Mouse (Mus musculus): ENCODE measurements around the gene Lefty1. TPM values are rescaled to one million over a fixed set of nuclear protein-coding genes. Genes with fewer than 3 reads are reported as not detected.
"Not testable (repeated sequence)": the region's sequence is repeated elsewhere in the genome, so short reads cannot be mapped to it uniquely, and the experiment has no call there.

The Lefty1 gene
- polyA plus RNA-seq, 1 experiment from 2014 or later, result 0.51 TPM

DNA sequence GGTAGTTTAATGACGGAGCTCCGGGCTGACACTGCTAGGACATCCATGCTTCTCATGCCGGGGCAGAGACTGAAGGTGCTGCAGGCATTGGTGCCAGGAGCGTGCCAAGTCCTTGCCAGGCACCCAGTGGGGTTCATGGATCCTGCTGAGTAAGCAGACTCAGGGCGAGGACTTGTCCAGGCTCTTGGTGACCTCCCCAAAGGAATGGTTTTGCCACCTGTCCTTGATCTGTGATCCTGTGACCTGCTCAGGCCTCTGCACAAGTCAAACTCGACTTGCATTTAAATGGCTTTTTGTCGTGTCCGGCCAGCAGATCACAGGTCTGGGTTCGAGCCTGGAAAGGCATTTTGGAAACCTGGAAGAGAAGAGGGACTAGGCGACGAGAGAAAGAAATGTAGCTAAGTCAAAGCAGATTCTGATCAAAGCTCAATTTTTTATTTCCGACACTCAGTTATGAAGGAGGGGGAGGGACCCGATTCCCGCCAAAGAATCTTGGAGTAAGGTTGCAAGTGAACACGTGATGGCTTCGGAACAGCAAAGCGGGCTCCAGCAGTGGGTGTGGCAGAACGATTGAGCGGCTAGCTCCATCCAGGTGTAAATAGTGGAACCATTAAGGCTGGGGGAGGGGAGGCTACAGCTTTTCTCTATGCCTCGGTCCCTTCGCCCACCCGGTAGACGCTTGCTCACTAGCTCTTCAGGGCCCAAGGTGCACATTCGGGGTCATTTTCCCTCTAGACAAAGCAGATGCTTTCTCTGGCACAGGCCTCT lies 44.8 kb downstream of the Lefty1 start:
- no peaks in the 10 kb centered on the region for H3K36me3 ChIP-seq (ENCODE audit: control insufficient read depth, insufficient read depth, low read length)
- H3K9ac ChIP-seq (ENCODE audit: low read depth, low read length), result no peak overlapping the region
- WGBS, result 82% methylated on average over 22 of the region's 24 CpGs
- no peak overlapping the region for H3K4me2 ChIP-seq (replicated peaks; ENCODE audit: low read depth, low read length)
- ATAC-seq (ENCODE audit: low FRiP score, low TSS enrichment), result no peak
- no peaks in the 10 kb centered on the region for H3K4me1 ChIP-seq (ENCODE audit: control insufficient read depth, insufficient read depth, low read length)
- no peak overlapping the region for H3K27ac ChIP-seq (ENCODE audit: low read depth, low read length)
- H3K27me3 ChIP-seq (ENCODE audit: control insufficient read depth, insufficient read depth, low read length), result no peaks in the 10 kb centered on the region
- H3K4me3 ChIP-seq (ENCODE audit: low read length), result no peak overlapping the region
- no peaks in the 10 kb centered on the region for H3K9me3 ChIP-seq (ENCODE audit: control insufficient read depth, low read length)

DNA sequence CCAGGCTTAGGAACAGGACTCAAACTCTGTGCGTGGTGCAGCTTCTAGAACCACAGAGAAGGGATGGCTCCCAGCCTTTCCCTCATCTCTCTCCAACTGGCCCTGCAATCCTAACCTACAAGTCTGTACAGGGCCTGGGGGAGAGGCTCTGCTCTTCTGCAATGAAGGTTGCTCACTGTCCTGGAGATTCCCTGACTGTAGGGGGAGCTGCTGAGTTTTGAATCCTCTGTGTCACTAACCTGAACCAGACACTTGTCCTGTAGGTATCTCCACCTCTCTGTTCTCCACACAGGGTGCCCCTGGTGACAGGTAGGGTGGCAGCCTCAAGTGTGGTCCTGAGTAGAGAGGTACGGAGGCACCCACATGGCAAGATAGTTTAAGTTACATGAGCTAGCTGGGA lies 45.6 kb downstream of the Lefty1 start:
- 68% methylated on average over 2 of the region's 2 CpGs for WGBS
- H3K4me2 ChIP-seq (replicated peaks; ENCODE audit: low read depth, low read length), result no peak overlapping the region
- no peak overlapping the region for H3K4me3 ChIP-seq (ENCODE audit: low read length)
- H3K36me3 ChIP-seq (ENCODE audit: control insufficient read depth, insufficient read depth, low read length), result no peaks in the 10 kb centered on the region
- H3K9ac ChIP-seq (ENCODE audit: low read depth, low read length), result no peak overlapping the region
- no peaks in the 10 kb centered on the region for H3K4me1 ChIP-seq (ENCODE audit: control insufficient read depth, insufficient read depth, low read length)
- no peak for ATAC-seq (ENCODE audit: low FRiP score, low TSS enrichment)
- no peak overlapping the region for H3K27ac ChIP-seq (ENCODE audit: low read depth, low read length)
- no peaks in the 10 kb centered on the region for H3K27me3 ChIP-seq (ENCODE audit: control insufficient read depth, insufficient read depth, low read length)
- H3K9me3 ChIP-seq (ENCODE audit: control insufficient read depth, low read length), result no peaks in the 10 kb centered on the region

DNA sequence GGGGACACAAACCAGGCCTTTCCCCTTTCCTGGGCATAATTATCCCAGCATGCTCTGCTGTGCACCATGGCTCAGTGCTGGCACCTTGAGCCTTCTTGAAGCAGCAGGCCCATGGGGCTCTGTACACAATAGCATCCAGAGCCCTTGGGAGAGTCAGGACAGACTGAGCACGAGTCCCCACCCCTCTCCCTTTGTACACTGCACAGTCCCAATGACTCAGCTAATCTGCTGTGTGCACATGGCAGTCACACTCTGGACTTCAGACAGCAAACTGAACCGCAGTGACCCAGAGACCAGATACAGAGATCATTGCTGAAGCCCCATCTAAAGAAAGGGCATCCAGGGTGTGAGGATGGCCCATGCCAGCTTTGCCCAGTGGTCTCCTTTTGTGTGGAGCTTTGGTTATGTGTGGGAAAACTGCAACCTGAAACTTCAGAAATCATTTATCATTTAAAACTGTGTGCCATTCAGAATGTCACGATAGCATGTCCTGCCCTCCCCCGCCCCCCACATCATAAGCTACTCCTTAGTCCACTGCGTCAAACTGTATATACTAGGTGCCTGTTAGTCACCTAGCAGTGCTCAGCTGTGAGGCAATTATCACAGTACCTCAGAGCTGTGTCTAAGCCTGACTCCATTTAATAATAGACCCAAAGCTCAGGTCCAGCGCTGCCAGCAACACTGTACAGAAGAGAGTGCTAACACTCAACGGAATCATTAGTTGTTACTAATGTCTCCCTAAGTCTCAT lies 46.6 kb downstream of the Lefty1 start:
- 82% methylated on average over 7 of the region's 7 CpGs for WGBS
- H3K36me3 ChIP-seq (ENCODE audit: control insufficient read depth, insufficient read depth, low read length), result not testable (repeated sequence)

DNA sequence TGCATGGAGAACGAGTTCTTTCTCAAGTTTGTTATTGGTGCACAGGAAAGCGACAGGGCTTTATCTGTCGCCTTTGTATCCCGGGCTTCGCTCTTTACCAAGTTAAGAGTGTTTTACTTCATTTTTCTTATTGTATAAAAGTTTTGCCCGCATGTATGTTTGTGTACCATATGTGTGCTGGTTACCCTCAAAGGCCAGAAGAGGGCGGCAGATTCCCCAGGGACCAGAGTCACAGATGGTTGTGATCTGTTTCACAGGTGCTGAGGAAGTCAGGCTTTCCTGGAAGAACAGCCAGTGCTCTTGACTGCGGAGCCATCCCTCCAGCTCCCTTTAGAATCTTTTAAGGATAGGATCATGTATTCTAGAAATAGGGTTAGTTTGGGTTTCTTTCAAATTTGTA lies 51.9 kb downstream of the Lefty1 start:
- H3K4me3 ChIP-seq (ENCODE audit: low read length), result no peak overlapping the region
- no peak overlapping the region for H3K27ac ChIP-seq (ENCODE audit: low read depth, low read length)
- H3K4me1 ChIP-seq (ENCODE audit: control insufficient read depth, insufficient read depth, low read length), result no peaks in the 10 kb centered on the region
- no peak overlapping the region for H3K9ac ChIP-seq (ENCODE audit: low read depth, low read length)
- no peaks in the 10 kb centered on the region for H3K27me3 ChIP-seq (ENCODE audit: control insufficient read depth, insufficient read depth, low read length)
- H3K4me2 ChIP-seq (replicated peaks; ENCODE audit: low read depth, low read length), result no peak overlapping the region
- no peaks in the 10 kb centered on the region for H3K36me3 ChIP-seq (ENCODE audit: control insufficient read depth, insufficient read depth, low read length)
- no peaks in the 10 kb centered on the region for H3K9me3 ChIP-seq (ENCODE audit: control insufficient read depth, low read length)
- 91% methylated on average over 8 of the region's 8 CpGs for WGBS
- ATAC-seq (ENCODE audit: low FRiP score, low TSS enrichment), result no peak

More for the DNA sequence above, 46.6 kb downstream of the Lefty1 start:
- not testable (repeated sequence) for H3K4me2 ChIP-seq (replicated peaks; ENCODE audit: low read depth, low read length); H3K27me3 ChIP-seq (ENCODE audit: control insufficient read depth, insufficient read depth, low read length); H3K4me3 ChIP-seq (ENCODE audit: low read length); H3K9ac ChIP-seq (ENCODE audit: low read depth, low read length); ATAC-seq (ENCODE audit: low FRiP score, low TSS enrichment); H3K9me3 ChIP-seq (ENCODE audit: control insufficient read depth, low read length); H3K4me1 ChIP-seq (ENCODE audit: control insufficient read depth, insufficient read depth, low read length); H3K27ac ChIP-seq (ENCODE audit: low read depth, low read length)

DNA sequence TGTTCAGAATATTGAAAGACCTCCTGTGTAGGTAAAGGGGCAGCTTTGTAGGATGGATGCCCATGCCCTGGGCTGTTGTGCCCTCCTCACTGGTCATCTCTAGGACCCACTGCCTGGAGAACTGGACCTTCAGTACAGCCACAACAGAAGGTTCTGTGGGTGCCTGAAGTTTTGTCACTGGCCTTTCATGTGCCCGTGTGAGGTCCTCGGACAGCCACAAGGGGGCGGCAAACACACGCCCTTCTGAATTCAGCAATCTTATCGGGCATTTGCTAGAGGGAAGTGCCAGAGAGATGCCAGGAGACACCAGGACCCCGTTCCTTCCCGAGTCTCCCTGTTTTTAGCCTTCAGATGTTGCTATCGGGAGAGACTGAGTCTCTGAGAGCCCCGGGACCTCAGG lies 52.9 kb downstream of the Lefty1 start:
- H3K4me3 ChIP-seq (ENCODE audit: low read length), result no peak overlapping the region
- H3K4me1 ChIP-seq (ENCODE audit: control insufficient read depth, insufficient read depth, low read length), result no peaks in the 10 kb centered on the region
- WGBS, result 3% methylated on average over 9 of the region's 9 CpGs
- no peak overlapping the region for H3K9ac ChIP-seq (ENCODE audit: low read depth, low read length)
- H3K36me3 ChIP-seq (ENCODE audit: control insufficient read depth, insufficient read depth, low read length), result no peaks in the 10 kb centered on the region
- H3K27me3 ChIP-seq (ENCODE audit: control insufficient read depth, insufficient read depth, low read length), result no peaks in the 10 kb centered on the region
- H3K4me2 ChIP-seq (replicated peaks; ENCODE audit: low read depth, low read length), result no peak overlapping the region
- no peak for ATAC-seq (ENCODE audit: low FRiP score, low TSS enrichment)
- H3K9me3 ChIP-seq (ENCODE audit: control insufficient read depth, low read length), result no peaks in the 10 kb centered on the region
- no peak overlapping the region for H3K27ac ChIP-seq (ENCODE audit: low read depth, low read length)

Other genes with a start within 250 kb of the Lefty1 start
- gene Mixl1, start 238.0 kb upstream of the Lefty1 start, polyA plus RNA-seq (2014; fragmentation: Nextera tagmentation; extraction: Ambion mirVana), result 0.36 and 0.47 TPM in 2 replicates
- 18.8 and 28.0 TPM in 2 replicates for gene Acbd3, start 209.0 kb upstream of the Lefty1 start, polyA plus RNA-seq (2014; fragmentation: Nextera tagmentation; extraction: Ambion mirVana)
- gene H3f3a, start 121.1 kb upstream of the Lefty1 start, polyA plus RNA-seq (2014; fragmentation: Nextera tagmentation; extraction: Ambion mirVana), result 2,845 and 3,531 TPM in 2 replicates
- gene Sde2, start 83.9 kb upstream of the Lefty1 start, polyA plus RNA-seq (2014; fragmentation: Nextera tagmentation; extraction: Ambion mirVana), result 32.9 and 39.6 TPM in 2 replicates
- not detected in 2 replicates for gene Lefty2, start 41.9 kb upstream of the Lefty1 start, polyA plus RNA-seq (2014; fragmentation: Nextera tagmentation; extraction: Ambion mirVana)
- gene Pycr2, start 30.7 kb upstream of the Lefty1 start, polyA plus RNA-seq (2014; fragmentation: Nextera tagmentation; extraction: Ambion mirVana), result 93.9 and 103 TPM in 2 replicates
- 4.0 and 7.5 TPM in 2 replicates for gene Tmem63a, start 7.3 kb downstream of the Lefty1 start, polyA plus RNA-seq (2014; fragmentation: Nextera tagmentation; extraction: Ambion mirVana)
- gene Ephx1, start 85.9 kb downstream of the Lefty1 start, polyA plus RNA-seq (2014; fragmentation: Nextera tagmentation; extraction: Ambion mirVana), result 2.8 and 3.8 TPM in 2 replicates
- gene 9130409I23Rik, start 116.2 kb downstream of the Lefty1 start, polyA plus RNA-seq (2014; fragmentation: Nextera tagmentation; extraction: Ambion mirVana), result not detected in 2 replicates
- 37.7 and 41.1 TPM in 2 replicates for gene Nvl, start 209.2 kb downstream of the Lefty1 start, polyA plus RNA-seq (2014; fragmentation: Nextera tagmentation; extraction: Ambion mirVana)
- 127 and 163 TPM in 2 replicates for gene Cnih4, start 209.7 kb downstream of the Lefty1 start, polyA plus RNA-seq (2014; fragmentation: Nextera tagmentation; extraction: Ambion mirVana)